Comparison of ENCODE assay signal across 8 mouse cellular contexts in genomic region chr9:107624539-107624938, GRCm38 (mm10). TPM values are rescaled to one million over a fixed set of nuclear protein-coding genes. Genes with fewer than 3 reads are reported as not detected.
A peak's percentile ranks its signal among the peaks of the same experiment; 100 is the strongest.
DNase-seq lines count a peak whose midpoint lies in the region; ATAC-seq and TF ChIP-seq lines count a peak whose summit lies in the region.

No protein-coding gene starts in this region.

- no peak for ATAC-seq in hindbrain, embryonic 16.5 days
- peak; percentile 35 for ATAC-seq in lung, postnatal 0 days

- peak overlapping the region; percentile 17 for H3K4me3 ChIP-seq in brown adipose tissue, adult 24 weeks (ENCODE audit: insufficient read depth, low read depth, low read length)
- H3K4me3 ChIP-seq in hindbrain, embryonic 16.5 days (ENCODE audit: low read length) = no peak overlapping the region
- no peak overlapping the region for H3K4me3 ChIP-seq in lung, postnatal 0 days (ENCODE audit: low read depth, low read length)

- H3K9me3 ChIP-seq in hindbrain, embryonic 16.5 days (ENCODE audit: control insufficient read depth, low read length) = no peaks in the 10 kb centered on the region
- H3K9me3 ChIP-seq in lung, postnatal 0 days (ENCODE audit: low read length) = no peaks in the 10 kb centered on the region

- peak; percentile 7 for DNase-seq in gastrocnemius, postnatal 10 days
- no peak for DNase-seq in gastrocnemius, adult 18-20 months (ENCODE audit: low spot score)
- peak; percentile 82 for DNase-seq in lung, postnatal 0 days (ENCODE audit: low spot score)
- peak; percentile 80 for DNase-seq in thymus, postnatal 0 days (ENCODE audit: low spot score)
- DNase-seq in left cerebral cortex, adult 9 months (ENCODE audit: low spot score in 2 of 2) = no peak
- no peak for DNase-seq in layer of hippocampus, adult 9-10 months (ENCODE audit: low spot score)

- no peak for TF ChIP-seq CTCF in lung, postnatal 0 days (IDR thresholded peaks at IDR 0.05)

- no peaks in the 10 kb centered on the region for H3K27me3 ChIP-seq in hindbrain, embryonic 16.5 days (replicated peaks; ENCODE audit: control insufficient read depth, insufficient read depth, low read length)
- H3K27me3 ChIP-seq in lung, postnatal 0 days (replicated peaks; ENCODE audit: insufficient read depth, low read length) = no peaks in the 10 kb centered on the region

- WGBS in hindbrain, embryonic 16.5 days = 60% methylated on average over 5 of the region's 5 CpGs
- WGBS in lung, postnatal 0 days = 54% methylated on average over 5 of the region's 5 CpGs

- H3K27ac ChIP-seq in brown adipose tissue, adult 24 weeks (replicated peaks; ENCODE audit: low read depth, low read length) = peak overlapping the region; percentile 86
- 0 out of 2 replicates have a peak overlapping the region, but pooled peaks have one; percentile 0 for H3K27ac ChIP-seq in hindbrain, embryonic 16.5 days (ENCODE audit: low read depth, low read length)
- H3K27ac ChIP-seq in lung, postnatal 0 days (ENCODE audit: low read length) = peak overlapping the region; percentile 86

- TF ChIP-seq EP300 in lung, postnatal 0 days (IDR thresholded peaks at IDR 0.05) = peak; percentile 67; the same call in 1 of the 2 replicates

- H3K4me2 ChIP-seq in hindbrain, embryonic 16.5 days (ENCODE audit: low read length) = no peak overlapping the region
- 0 out of 2 replicates have a peak overlapping the region, but pooled peaks have one; percentile 9 for H3K4me2 ChIP-seq in lung, postnatal 0 days (replicated peaks; ENCODE audit: low read depth, low read length)

- peaks cover 8% of the 10 kb centered on the region; the same call in 1 of the 2 replicates for H3K36me3 ChIP-seq in hindbrain, embryonic 16.5 days (ENCODE audit: control insufficient read depth, insufficient read depth, low read length)
- H3K36me3 ChIP-seq in lung, postnatal 0 days (ENCODE audit: insufficient read depth, low read length) = peaks cover 16% of the 10 kb centered on the region

- no peak overlapping the region for H3K9ac ChIP-seq in hindbrain, embryonic 16.5 days (ENCODE audit: low read depth, low read length)
- H3K9ac ChIP-seq in lung, postnatal 0 days (replicated peaks; ENCODE audit: low read depth) = no peak overlapping the region

- peaks cover 42% of the 10 kb centered on the region for H3K4me1 ChIP-seq in brown adipose tissue, adult 24 weeks (ENCODE audit: control insufficient read depth, insufficient read depth, insufficient read length, low read length)
- H3K4me1 ChIP-seq in hindbrain, embryonic 16.5 days (ENCODE audit: control insufficient read depth, insufficient read depth, low read depth, low read length) = peaks cover 42% of the 10 kb centered on the region
- H3K4me1 ChIP-seq in lung, postnatal 0 days (ENCODE audit: insufficient read depth, low read depth, low read length) = peaks cover 37% of the 10 kb centered on the region

RNA-seq across cellular contexts. Expression of gene Gnai2, which starts 10.6 kb away (rescaled TPM):
- total RNA-seq in gastrocnemius, postnatal 10 days (2021) = 100 to 1,000 TPM; 193 to 231 TPM
- total RNA-seq in gastrocnemius, adult 18-20 months (2021) = 10 to 100 TPM; 59.3 to 75.5 TPM
- 87.2 and 112 TPM in 2 replicates for polyA plus RNA-seq in brown adipose tissue, adult 24 weeks (2012; ENCODE audit: insufficient read depth, insufficient read length, missing spikeins)
- 302 and 317 TPM in 2 replicates for polyA plus RNA-seq in hindbrain, embryonic 16.5 days (2015; fragmentation: Nextera tagmentation; extraction: Ambion mirVana)
- polyA plus RNA-seq in lung, postnatal 0 days (2015; fragmentation: Nextera tagmentation; extraction: Ambion mirVana) = 414 and 417 TPM in 2 replicates
- 466 and 479 TPM in 2 replicates for polyA plus RNA-seq in thymus, postnatal 0 days (2015; fragmentation: Nextera tagmentation; extraction: Ambion mirVana)

RNA-seq across cellular contexts. Expression of gene Sema3b, which starts 15.5 kb away (rescaled TPM):
- total RNA-seq in gastrocnemius, postnatal 10 days (2021) = 10 to 100 TPM; 41.8 to 51.3 TPM
- total RNA-seq in gastrocnemius, adult 18-20 months (2021) = 10 to 100 TPM; 11.0 to 11.4 TPM
- 3.3 and 3.8 TPM in 2 replicates for polyA plus RNA-seq in brown adipose tissue, adult 24 weeks (2012; ENCODE audit: insufficient read depth, insufficient read length, missing spikeins)
- polyA plus RNA-seq in hindbrain, embryonic 16.5 days (2015; fragmentation: Nextera tagmentation; extraction: Ambion mirVana) = 5.6 and 7.0 TPM in 2 replicates
- 31.9 and 34.3 TPM in 2 replicates for polyA plus RNA-seq in lung, postnatal 0 days (2015; fragmentation: Nextera tagmentation; extraction: Ambion mirVana)
- 1.4 and 1.8 TPM in 2 replicates for polyA plus RNA-seq in thymus, postnatal 0 days (2015; fragmentation: Nextera tagmentation; extraction: Ambion mirVana)

RNA-seq across cellular contexts. Expression of gene Ifrd2, which starts 37.1 kb away (rescaled TPM):
- total RNA-seq in gastrocnemius, postnatal 10 days (2021) = 10 to 100 TPM; 34.6 to 40.4 TPM
- total RNA-seq in gastrocnemius, adult 18-20 months (2021) = 10 to 100 TPM; 44.6 to 49.7 TPM
- polyA plus RNA-seq in brown adipose tissue, adult 24 weeks (2012; ENCODE audit: insufficient read depth, insufficient read length, missing spikeins) = 21.6 and 23.7 TPM in 2 replicates
- polyA plus RNA-seq in hindbrain, embryonic 16.5 days (2015; fragmentation: Nextera tagmentation; extraction: Ambion mirVana) = 13.5 and 16.9 TPM in 2 replicates
- 22.4 and 24.1 TPM in 2 replicates for polyA plus RNA-seq in lung, postnatal 0 days (2015; fragmentation: Nextera tagmentation; extraction: Ambion mirVana)
- polyA plus RNA-seq in thymus, postnatal 0 days (2015; fragmentation: Nextera tagmentation; extraction: Ambion mirVana) = 43.6 and 48.7 TPM in 2 replicates

RNA-seq across cellular contexts. Expression of gene Hyal3, which starts 43.9 kb away (rescaled TPM):
- total RNA-seq in gastrocnemius, postnatal 10 days (2021) = 1 to 10 TPM in 1 of 2 experiments, under 1 TPM in 1; 0.28 to 1.1 TPM
- under 1 TPM; 0.19 to 0.23 TPM for total RNA-seq in gastrocnemius, adult 18-20 months (2021)
- polyA plus RNA-seq in brown adipose tissue, adult 24 weeks (2012; ENCODE audit: insufficient read depth, insufficient read length, missing spikeins) = 0.63 TPM in 1 of 2 replicates, not detected in the other
- polyA plus RNA-seq in hindbrain, embryonic 16.5 days (2015; fragmentation: Nextera tagmentation; extraction: Ambion mirVana) = 2.7 and 2.9 TPM in 2 replicates
- 1.7 and 2.2 TPM in 2 replicates for polyA plus RNA-seq in lung, postnatal 0 days (2015; fragmentation: Nextera tagmentation; extraction: Ambion mirVana)
- polyA plus RNA-seq in thymus, postnatal 0 days (2015; fragmentation: Nextera tagmentation; extraction: Ambion mirVana) = 0.90 and 1.2 TPM in 2 replicates

RNA-seq across cellular contexts. Expression of gene Slc38a3, which starts 44.8 kb away (rescaled TPM):
- 10 to 100 TPM; 17.6 to 20.4 TPM for total RNA-seq in gastrocnemius, postnatal 10 days (2021)
- total RNA-seq in gastrocnemius, adult 18-20 months (2021) = 10 to 100 TPM; 57.7 to 62.0 TPM
- polyA plus RNA-seq in brown adipose tissue, adult 24 weeks (2012; ENCODE audit: insufficient read depth, insufficient read length, missing spikeins) = 0.83 and 3.3 TPM in 2 replicates
- 53.2 and 55.0 TPM in 2 replicates for polyA plus RNA-seq in hindbrain, embryonic 16.5 days (2015; fragmentation: Nextera tagmentation; extraction: Ambion mirVana)
- 0.51 and 0.81 TPM in 2 replicates for polyA plus RNA-seq in lung, postnatal 0 days (2015; fragmentation: Nextera tagmentation; extraction: Ambion mirVana)
- polyA plus RNA-seq in thymus, postnatal 0 days (2015; fragmentation: Nextera tagmentation; extraction: Ambion mirVana) = 0.60 and 1.1 TPM in 2 replicates

Comparison
In these comparisons a context has a peak if more than half of its experiments do, and no peak if none do; other contexts are left out.
1. DNase-seq: peak in gastrocnemius, postnatal 10 days (single experiment), lung, postnatal 0 days (single experiment) and thymus, postnatal 0 days (single experiment); none in gastrocnemius, adult 18-20 months (single experiment), left cerebral cortex, adult 9 months (0 of 2) and layer of hippocampus, adult 9-10 months (single experiment).
2. H3K27ac ChIP-seq: peak in every context shown above with its lines; median percentile 86 in brown adipose tissue, adult 24 weeks; 86 in lung, postnatal 0 days; 0 in hindbrain, embryonic 16.5 days.